Mouse (Mus musculus) adipocyte (in vitro differentiated cells): Measurements from ENCODE around the gene Cilp2.

Experiments used
- DNase-seq: peaks from one replicate; pipeline ENCODE4 v3.0.0-alpha.2; 2016; ENCODE audit warnings: low spot score

Cilp2 gene

GRCm38 (mm10) chr8:69887289-69888243, at the start of gene Cilp2:
Gene Cilp2 (minus strand): TSS chr8:69887687.
- DNase-seq = no peak

DNA sequence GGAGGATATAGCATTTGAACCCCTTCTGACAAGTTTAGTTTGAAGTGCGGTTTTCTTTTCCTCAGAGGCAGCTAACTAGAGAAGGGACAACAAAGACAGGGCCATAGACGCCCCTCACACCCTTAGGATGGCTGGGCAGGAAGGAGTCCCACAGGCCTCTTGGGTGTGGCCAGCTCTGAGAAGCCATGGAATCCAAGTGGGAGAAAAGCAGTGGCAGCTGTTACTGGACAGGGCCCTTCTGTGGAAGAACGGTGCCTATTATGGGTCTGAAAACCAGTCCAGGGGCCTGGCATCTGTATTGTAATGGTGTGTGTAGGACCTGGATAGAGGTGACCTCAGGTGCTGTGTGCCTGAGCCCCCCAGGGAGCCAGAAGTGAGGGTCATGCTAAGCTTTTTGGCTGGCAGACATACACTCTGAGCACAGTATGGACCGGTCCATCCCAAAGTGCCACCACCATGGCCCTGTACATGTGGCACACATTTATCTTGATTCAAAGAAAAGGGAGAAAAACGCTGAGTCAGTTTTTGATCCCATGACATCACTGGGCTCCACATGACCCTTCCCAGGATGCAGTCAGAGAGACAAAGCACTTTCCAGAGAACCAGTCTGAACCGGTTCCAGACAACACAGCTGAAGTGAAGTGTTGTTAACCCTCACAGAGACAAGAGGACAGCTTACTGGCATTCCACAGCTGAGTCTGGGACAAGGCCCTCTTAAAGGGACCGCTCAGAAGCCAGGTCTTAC, 48.7 kb upstream of the Cilp2 start:
- peak; percentile 97 for DNase-seq

GRCm38 (mm10) chr8:69935431-69935830, 47.9 kb upstream of the Cilp2 start:
- DNase-seq = no peak

DNA sequence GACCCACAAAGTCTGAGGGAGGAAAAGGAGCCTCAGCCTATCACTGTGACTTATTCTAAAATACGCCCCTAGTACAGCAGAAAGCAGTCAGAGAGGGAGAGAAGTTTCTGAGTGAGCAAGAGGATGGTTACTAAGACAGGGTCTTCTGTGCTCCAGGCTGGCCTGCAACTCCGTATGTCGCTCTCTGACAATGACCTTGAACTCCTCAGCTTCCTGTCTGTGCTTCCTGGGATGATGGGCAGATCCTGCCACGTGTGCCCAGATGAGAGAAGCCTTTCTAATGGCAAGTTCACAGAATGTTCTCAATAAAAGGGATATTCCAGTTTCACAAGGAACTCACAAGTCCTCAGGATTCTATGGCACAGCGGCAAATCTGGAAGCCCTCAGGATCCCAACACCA, 47.1 kb upstream of the Cilp2 start:
- DNase-seq = no peak

DNA sequence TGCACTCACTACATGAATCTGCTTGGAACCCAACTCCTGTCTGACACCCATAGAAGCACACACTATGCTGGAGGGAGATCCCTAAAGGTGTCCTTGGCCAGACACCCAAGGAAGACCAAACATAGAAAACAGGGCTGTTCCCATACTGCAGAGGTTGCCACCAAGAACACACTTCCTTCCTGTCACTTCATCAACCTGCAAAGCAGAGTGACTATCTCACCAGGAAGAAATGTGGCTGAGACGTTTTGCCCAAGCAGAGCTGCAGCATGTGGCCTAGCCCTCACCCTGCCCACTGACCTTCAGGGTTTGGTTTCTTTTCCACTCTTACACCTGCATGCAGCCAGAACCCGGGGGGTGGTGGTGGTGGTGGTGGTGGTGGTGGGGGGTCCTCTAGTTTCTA, 46.3 kb upstream of the Cilp2 start:
- DNase-seq = no peak

- peak; percentile 59 for DNase-seq
Measured at GRCm38 (mm10) chr8:69926901-69927300, 39.4 kb upstream of the Cilp2 start.

- no peak for DNase-seq
Measured at GRCm38 (mm10) chr8:69923986-69924385, 36.5 kb upstream of the Cilp2 start.

- DNase-seq = no peak
Measured at GRCm38 (mm10) chr8:69921141-69921540, 33.7 kb upstream of the Cilp2 start.

DNA sequence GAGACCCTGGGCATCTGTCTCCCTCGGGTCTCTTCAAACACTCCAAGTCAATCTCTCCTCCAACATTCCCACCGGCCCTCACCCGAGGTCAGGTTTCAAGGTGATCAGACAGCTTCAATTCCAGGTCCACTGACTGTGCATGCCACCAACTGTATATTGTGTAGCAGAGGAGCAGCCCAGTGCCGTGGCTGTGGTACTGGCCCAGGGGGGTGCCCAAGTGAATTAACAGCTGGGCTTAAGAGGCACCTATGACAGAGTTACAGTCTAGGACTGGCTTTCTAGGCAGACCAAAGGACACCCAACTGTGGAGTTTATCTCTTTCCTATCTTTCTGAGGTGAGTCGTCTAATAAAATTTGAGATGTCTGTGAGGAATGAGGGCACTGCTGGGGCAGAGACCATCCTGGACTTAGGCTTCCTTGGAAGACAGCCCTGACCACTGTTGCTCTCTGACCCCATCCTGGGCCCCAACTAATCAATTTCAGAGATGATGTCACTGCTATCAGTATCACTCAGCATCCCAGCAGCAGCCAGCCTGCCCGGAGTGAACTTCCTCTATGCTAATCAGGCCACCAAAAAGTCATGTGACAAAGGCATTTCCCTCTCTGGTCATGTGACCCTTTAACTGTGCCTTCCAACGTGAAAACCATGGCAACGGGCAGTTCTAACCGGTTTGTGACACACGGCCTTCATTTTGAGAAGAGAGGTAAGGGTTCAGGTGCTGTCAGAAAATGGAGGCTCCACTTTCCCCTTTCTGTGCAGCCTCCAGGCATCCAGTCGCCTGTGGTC, 32.6 kb upstream of the Cilp2 start:
- DNase-seq = peak; percentile 73

- DNase-seq = peak; percentile 90
Measured at GRCm38 (mm10) chr8:69919010-69919409, 31.5 kb upstream of the Cilp2 start.

- DNase-seq = no peak
Measured at GRCm38 (mm10) chr8:69918506-69918905, 31.0 kb upstream of the Cilp2 start.

- no peak for DNase-seq
Measured at GRCm38 (mm10) chr8:69915748-69916147, 28.3 kb upstream of the Cilp2 start.

DNA sequence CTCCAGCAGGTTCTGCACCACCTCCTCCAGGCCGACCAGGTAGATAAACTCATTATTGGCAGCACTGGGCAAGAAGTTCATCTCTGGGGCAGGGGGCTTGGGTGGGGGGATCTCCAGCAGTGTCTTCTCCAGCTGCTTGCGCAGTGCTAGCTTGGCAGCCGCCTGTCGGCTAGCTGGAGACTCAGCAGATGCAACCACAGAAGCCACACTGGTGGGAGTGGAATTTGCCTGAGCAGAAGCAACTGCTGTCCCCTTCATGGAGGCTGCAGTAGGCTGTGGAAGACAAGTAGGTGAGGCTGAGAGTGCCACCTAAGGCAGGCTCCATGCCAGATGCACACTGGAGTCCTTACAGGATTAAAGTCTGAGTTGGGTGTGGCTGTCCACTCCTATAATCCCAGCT, 27.0 kb upstream of the Cilp2 start:
- DNase-seq = no peak

GRCm38 (mm10) chr8:69912478-69913074, 25.1 kb upstream of the Cilp2 start:
- no peak for DNase-seq

- DNase-seq = no peak
Measured at GRCm38 (mm10) chr8:69911917-69912316, 24.4 kb upstream of the Cilp2 start.

DNA sequence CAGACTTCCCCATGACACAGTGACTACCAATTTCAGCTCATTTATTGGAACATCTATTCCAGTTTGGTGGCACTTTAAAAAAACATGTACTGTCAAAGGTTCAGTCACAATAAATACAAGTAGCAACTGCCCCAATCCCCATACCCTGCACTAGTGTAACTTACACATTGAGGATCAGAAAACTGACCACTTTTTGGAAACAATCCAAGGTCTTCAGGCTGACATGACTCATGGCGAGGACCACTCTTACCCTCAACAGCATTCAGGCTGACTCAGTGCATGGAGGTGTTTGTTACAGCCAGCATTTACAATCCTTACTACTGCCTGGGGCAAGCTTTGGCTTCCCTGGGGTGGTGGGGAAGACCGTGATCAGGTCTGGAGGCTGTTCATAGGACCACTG, 19.6 kb upstream of the Cilp2 start:
- DNase-seq = no peak

DNA sequence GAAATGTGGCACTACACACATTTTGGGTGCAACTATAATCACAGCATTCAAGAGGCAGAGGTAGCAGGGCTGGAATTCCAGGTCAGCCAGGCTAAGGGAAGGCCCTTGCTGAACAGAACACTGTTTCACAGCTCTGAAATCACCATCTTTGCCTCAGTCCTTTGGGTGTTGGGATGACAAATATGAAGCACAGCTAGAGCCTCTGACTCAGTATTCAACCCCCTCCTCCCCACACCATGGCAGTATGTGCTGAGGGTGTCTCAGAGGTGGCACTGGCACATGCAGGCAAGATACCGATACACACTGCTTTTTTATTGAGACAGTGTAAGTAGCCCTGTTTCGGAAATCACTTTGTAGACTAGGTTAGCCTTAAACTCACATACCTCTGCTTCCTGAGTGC, 18.8 kb upstream of the Cilp2 start:
- no peak for DNase-seq

DNA sequence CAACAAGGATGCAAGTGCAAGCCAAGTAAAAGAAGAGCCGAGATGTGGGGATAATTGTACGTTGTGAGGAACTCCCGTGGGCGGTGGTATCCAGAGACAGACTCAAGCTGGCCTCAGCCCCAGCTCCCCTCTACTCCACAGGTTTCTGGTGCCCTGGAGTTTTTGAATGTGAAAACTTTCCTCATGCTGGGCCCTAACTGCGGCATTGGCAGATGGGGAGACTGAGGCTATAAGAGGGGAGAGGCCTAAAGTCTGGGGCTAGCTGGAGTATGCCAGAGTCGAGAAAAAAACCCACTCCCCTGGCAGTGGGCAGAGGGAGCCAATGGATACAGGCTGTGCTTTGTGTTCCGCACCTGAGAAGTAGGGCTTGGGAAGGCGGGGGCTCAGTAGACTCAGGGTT, 16.6 kb upstream of the Cilp2 start:
- DNase-seq = no peak

- peak; percentile 98 for DNase-seq
Measured at GRCm38 (mm10) chr8:69903063-69903542, 15.6 kb upstream of the Cilp2 start.

- DNase-seq = no peak
Measured at GRCm38 (mm10) chr8:69902163-69903062, 14.9 kb upstream of the Cilp2 start, which contains the start of the genes Tssk6, Ndufa13 and Yjefn3. Gene Tssk6 (plus strand): TSS chr8:69902184. Gene Ndufa13 (minus strand): TSS chr8:69902558. Gene Yjefn3 (minus strand): TSS chr8:69902712.
